Mouse (Mus musculus) brown adipose tissue, adult 24 weeks (tissue): ENCODE results near the gene Oser1. TPM values are rescaled to one million over a fixed set of nuclear protein-coding genes. Genes with fewer than 3 reads are reported as not detected.

Experiments used
- H3K27ac ChIP-seq: fragments of 200-500 bp; replicated peaks from 2 replicates; pipeline ENCODE4 v1.5.1; 2012; ENCODE audit warnings: low read depth, mild to moderate bottlenecking, low read length
- H3K4me1 ChIP-seq: fragments of 200-500 bp; 2 replicates; pipeline ENCODE4 v1.6.1; 2012; ENCODE audit warnings: low read length, mixed read lengths; ENCODE audit not compliant: control insufficient read depth, insufficient read depth, insufficient read length
- H3K4me3 ChIP-seq: fragments of 200-500 bp; 2 replicates; pipeline ENCODE4 v1.5.1; 2012; ENCODE audit warnings: low read depth, mild to moderate bottlenecking, low read length, moderate library complexity; ENCODE audit not compliant: insufficient read depth
- polyA plus RNA-seq: library from polyadenylated mRNA; stranded (reverse); fragments of >200 nt; gene quantifications from 2 replicates; pipeline ENCODE4 v1.2.4, GENCODE M21; 2012; ENCODE audit not compliant: missing spikeins, insufficient read depth, insufficient read length

Oser1 gene
- polyA plus RNA-seq, 1 experiment, result 24.0 TPM

GRCm38 (mm10) chr2:163398770-163399169 is 25.7 kb downstream of the Oser1 start:
- H3K4me3 ChIP-seq, result no peak overlapping the region
- H3K27ac ChIP-seq, result peak overlapping the region; percentile 65
- no peaks in the 10 kb centered on the region for H3K4me1 ChIP-seq

GRCm38 (mm10) chr2:163397905-163398304 is 26.6 kb downstream of the Oser1 start, which contains the start of gene Jph2:
TSS of gene Jph2 (minus strand) at chr2:163397993.
- H3K4me3 ChIP-seq, result peak within 1 kb of the TSS; percentile 45
- H3K4me1 ChIP-seq, result no peaks in the 10 kb centered on the region
- H3K27ac ChIP-seq, result peak within 1 kb of the TSS; percentile 65

- no peak overlapping the region for H3K27ac ChIP-seq
Observed at GRCm38 (mm10) chr2:163397071-163397470, 27.4 kb downstream of the Oser1 start.

GRCm38 (mm10) chr2:163394977-163395376 is 29.5 kb downstream of the Oser1 start:
- H3K4me1 ChIP-seq, result no peaks in the 10 kb centered on the region
- 0 out of 2 replicates have a peak overlapping the region, but pooled peaks have one; percentile 8 for H3K4me3 ChIP-seq
- no peak overlapping the region for H3K27ac ChIP-seq

More at GRCm38 (mm10) chr2:163397071-163397470, 27.4 kb downstream of the Oser1 start:
- Histone ChIP-seq H3K4me1 (no peaks in the 10 kb centered on the region), H3K4me3 (peak overlapping the region; percentile 45)

GRCm38 (mm10) chr2:163393976-163394375 is 30.5 kb downstream of the Oser1 start:
- no peaks in the 10 kb centered on the region for H3K4me1 ChIP-seq
- H3K4me3 ChIP-seq, result no peak overlapping the region
- H3K27ac ChIP-seq, result no peak overlapping the region

- Histone ChIP-seq H3K4me3 (no peak overlapping the region), H3K27ac (no peak overlapping the region), H3K4me1 (no peaks in the 10 kb centered on the region)
Observed at GRCm38 (mm10) chr2:163393241-163393640, 31.3 kb downstream of the Oser1 start.

GRCm38 (mm10) chr2:163392436-163392835 is 32.1 kb downstream of the Oser1 start:
- no peaks in the 10 kb centered on the region for H3K4me1 ChIP-seq
- no peak overlapping the region for H3K4me3 ChIP-seq
- H3K27ac ChIP-seq, result no peak overlapping the region

GRCm38 (mm10) chr2:163386423-163387190 is 37.9 kb downstream of the Oser1 start:
- Histone ChIP-seq H3K4me1 (no peaks in the 10 kb centered on the region), H3K4me3 (no peak overlapping the region), H3K27ac (no peak overlapping the region)

- Histone ChIP-seq H3K27ac (no peak overlapping the region), H3K4me1 (no peaks in the 10 kb centered on the region), H3K4me3 (no peak overlapping the region)
Observed at GRCm38 (mm10) chr2:163385126-163385525, 39.4 kb downstream of the Oser1 start.

- Histone ChIP-seq H3K27ac (no peak overlapping the region), H3K4me3 (no peak overlapping the region), H3K4me1 (no peaks in the 10 kb centered on the region)
Observed at GRCm38 (mm10) chr2:163381246-163381645, 43.3 kb downstream of the Oser1 start.

- Histone ChIP-seq H3K4me3 (no peak overlapping the region), H3K27ac (no peak overlapping the region), H3K4me1 (no peaks in the 10 kb centered on the region)
Observed at GRCm38 (mm10) chr2:163379366-163379765, 45.1 kb downstream of the Oser1 start.

- Histone ChIP-seq H3K4me3 (no peak overlapping the region), H3K27ac (no peak overlapping the region), H3K4me1 (no peaks in the 10 kb centered on the region)
Observed at GRCm38 (mm10) chr2:163376082-163376481, 48.4 kb downstream of the Oser1 start.

GRCm38 (mm10) chr2:163375468-163375867 is 49.0 kb downstream of the Oser1 start:
- no peak overlapping the region for H3K27ac ChIP-seq
- H3K4me1 ChIP-seq, result peaks cover under 1% of the 10 kb centered on the region; the same call in 1 of the 2 replicates
- no peak overlapping the region for H3K4me3 ChIP-seq

GRCm38 (mm10) chr2:163372627-163373026 is 51.9 kb downstream of the Oser1 start:
- Histone ChIP-seq H3K27ac (no peak overlapping the region), H3K4me3 (no peak overlapping the region), H3K4me1 (peaks cover 3% of the 10 kb centered on the region)

GRCm38 (mm10) chr2:163370175-163370574 is 54.3 kb downstream of the Oser1 start:
- Histone ChIP-seq H3K4me3 (no peak overlapping the region), H3K27ac (peak overlapping the region; percentile 82), H3K4me1 (peaks cover 3% of the 10 kb centered on the region)
